Mouse (Mus musculus): ENCODE data around the gene Ccdc125.

DNA sequence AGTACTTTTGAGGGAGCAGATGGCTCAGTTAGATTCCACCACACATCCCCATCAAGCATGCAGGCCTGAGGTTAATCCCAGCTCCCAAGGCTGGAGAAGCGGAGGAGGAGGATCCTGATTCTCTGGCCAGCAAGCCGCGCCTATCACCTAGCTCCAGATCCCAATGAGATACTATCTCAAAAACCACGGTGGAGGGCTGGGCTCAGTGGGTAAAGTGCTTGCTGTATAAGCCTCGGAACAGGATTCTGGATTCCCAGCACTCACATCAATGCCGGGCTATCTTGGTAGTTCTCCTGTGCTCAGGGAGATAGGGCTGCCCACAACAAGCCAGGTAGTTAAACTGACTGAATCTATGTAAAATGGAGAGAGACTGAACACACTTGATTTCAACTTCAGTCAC is 46.0 kb downstream of the Ccdc125 start:
- no peak for TF ChIP-seq POLR2A (IDR thresholded peaks at IDR 0.05; ENCODE audit: control insufficient read depth, low read depth, low read length)
- no peak for TF ChIP-seq CTCF (IDR thresholded peaks at IDR 0.05; ENCODE audit: control insufficient read depth, insufficient read depth, insufficient replicate concordance, low read depth, low read length)

All from testis, adult 2 months (tissue).